Mouse (Mus musculus) MEL (cell line): ENCODE measurements around the gene Itgb6.

ENCODE experiments used
- E2F4 ChIP-seq: IDR thresholded peaks from 2 replicates; pipeline ENCODE4 v1.6.1; 2011; ENCODE audit warnings: low read depth, low read length, improper control_type of control experiment, borderline replicate concordance
- EP300 ChIP-seq, 2 experiments: IDR thresholded peaks; 2 replicates each; pipeline ENCODE4 v1.6.1; 2011; ENCODE audit warnings: improper control_type of control experiment in 2 of 2, low read length in 2 of 2, low read depth in 1 of 2, mild to moderate bottlenecking in 1 of 2
- POLR2A ChIP-seq, 2 experiments: IDR thresholded peaks; 2 replicates each; pipeline ENCODE4 v1.6.1; 2011 to 2012; ENCODE audit warnings: low read length in 2 of 2, mild to moderate bottlenecking in 2 of 2, control low read depth in 1 of 2, improper control_type of control experiment in 1 of 2, low read depth in 1 of 2, moderate library complexity in 1 of 2; ENCODE audit not compliant: control insufficient read depth in 1 of 2, insufficient read depth in 1 of 2, poor library complexity in 1 of 2
- RAD21 ChIP-seq: IDR thresholded peaks from 2 replicates; pipeline ENCODE4 v1.6.1; 2011; ENCODE audit warnings: mild to moderate bottlenecking, low read depth, low read length, improper control_type of control experiment

DNA sequence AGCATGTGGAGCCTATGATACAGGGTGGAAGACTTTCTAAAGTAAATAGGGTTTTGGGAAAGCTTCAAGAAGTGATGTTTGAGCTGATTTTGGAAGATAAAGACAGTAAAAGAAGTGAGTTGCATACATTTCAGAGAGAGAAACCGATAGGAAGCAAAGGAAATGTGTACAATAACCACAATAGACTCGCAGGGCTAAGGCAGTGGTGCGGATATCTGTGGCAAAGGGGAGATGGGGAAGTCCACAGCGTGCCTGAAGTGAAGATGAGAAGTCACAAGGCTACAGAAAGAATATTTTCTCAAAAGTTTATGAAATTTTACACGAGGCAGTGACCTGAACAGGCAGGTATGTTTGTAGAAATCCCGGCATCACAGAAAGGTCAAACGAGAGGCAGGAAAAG, 100.3 kb downstream of the Itgb6 start:
- TF ChIP-seq POLR2A (IDR thresholded peaks at IDR 0.05; ENCODE audit: control insufficient read depth in 1 of 2, insufficient read depth in 1 of 2, low read depth in 1 of 2, low read length in 2 of 2, poor library complexity in 1 of 2) (no peak), EP300 (IDR thresholded peaks at IDR 0.05; ENCODE audit: low read depth in 1 of 2, low read length in 2 of 2) (no peak), RAD21 (no peak), E2F4 (no peak)
